Mouse (Mus musculus) hindbrain, embryonic 13.5 days (tissue): Measurements from ENCODE around the gene Dip2b. TPM values are rescaled to one million over a fixed set of nuclear protein-coding genes. Genes with fewer than 3 reads are reported as not detected.

Experiments used
- ATAC-seq: fragments of 200-750 bp; cut with Nextera tagmentation; 2 replicates; pipeline ENCODE4 v1.8.0; 2017; ENCODE audit warnings: moderate TSS enrichment; ENCODE audit not compliant: low FRiP score
- H3K27ac ChIP-seq: fragments of 300-500 bp; sonication (generic); 2 replicates; pipeline ENCODE4 v1.5.1; 2015; ENCODE audit warnings: inconsistent platforms, mild to moderate bottlenecking, moderate library complexity
- H3K27me3 ChIP-seq: fragments of 300-500 bp; sonication (generic); 2 replicates; pipeline ENCODE4 v1.6.1; 2015; ENCODE audit warnings: mild to moderate bottlenecking, inconsistent platforms
- H3K36me3 ChIP-seq: fragments of 300-500 bp; sonication (generic); 2 replicates; pipeline ENCODE4 v1.6.1; 2015; ENCODE audit warnings: mild to moderate bottlenecking, inconsistent platforms
- H3K4me1 ChIP-seq: fragments of 300-500 bp; sonication (generic); replicated peaks from 2 replicates; pipeline ENCODE4 v1.6.1; 2015; ENCODE audit warnings: inconsistent platforms
- H3K4me2 ChIP-seq: fragments of 300-500 bp; sonication (generic); 2 replicates; pipeline ENCODE4 v1.6.1; 2015; ENCODE audit warnings: inconsistent platforms, mild to moderate bottlenecking, moderate library complexity
- H3K4me3 ChIP-seq: fragments of 300-500 bp; sonication (generic); 2 replicates; pipeline ENCODE4 v1.5.1; 2015; ENCODE audit warnings: mild to moderate bottlenecking, inconsistent platforms
- H3K9ac ChIP-seq: fragments of 300-500 bp; sonication (generic); 2 replicates; pipeline ENCODE4 v1.6.1; 2015; ENCODE audit warnings: mild to moderate bottlenecking, inconsistent platforms
- H3K9me3 ChIP-seq: fragments of 300-500 bp; sonication (generic); 2 replicates; pipeline ENCODE4 v1.6.1; 2016; ENCODE audit warnings: inconsistent platforms
- WGBS: fragments of 180-500 bp; shearing (Covaris S2); methylation state at CpG from one replicate; pipeline ENCODE4 v1.1.7; 2015; 5-methylcytosine and 5-hydroxymethylcytosine counted together
- polyA plus RNA-seq: library from polyadenylated mRNA; unstranded; fragments of >200 nt; fragmentation: Nextera tagmentation; extraction: Ambion mirVana; gene quantifications from 2 replicates; pipeline ENCODE4 v1.2.1, GENCODE M21; 2015

Dip2b gene
- polyA plus RNA-seq, 1 experiment from 2014 or later: 19.1 TPM

DNA sequence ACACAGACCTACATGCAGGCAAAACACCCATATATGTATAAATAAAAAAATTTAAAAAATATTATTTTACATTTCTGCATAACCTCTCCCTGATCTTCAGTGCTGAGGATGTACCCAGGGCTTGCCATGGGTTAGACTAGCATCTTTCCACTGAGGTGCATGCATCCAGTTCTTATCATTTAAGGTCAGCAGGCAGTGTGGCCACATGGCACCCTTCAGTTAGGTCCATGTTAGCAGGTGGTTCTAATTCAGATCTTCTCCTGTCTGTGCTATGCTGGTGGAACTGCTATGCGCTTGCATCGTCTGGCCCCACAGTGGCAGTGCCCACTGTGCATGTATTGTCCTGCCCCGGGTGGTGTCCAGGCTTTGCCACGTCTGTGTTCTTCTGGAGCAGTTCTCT, 37.9 kb downstream of the Dip2b start:
- Histone ChIP-seq H3K4me3 (no peak overlapping the region), H3K4me2 (no peak overlapping the region), H3K4me1 (peaks cover 63% of the 10 kb centered on the region), H3K27ac (no peak overlapping the region), H3K9ac (no peak overlapping the region), H3K9me3 (no peaks in the 10 kb centered on the region), H3K27me3 (no peaks in the 10 kb centered on the region), H3K36me3 (no peaks in the 10 kb centered on the region)
- 76% methylated on average over 4 of the region's 4 CpGs for WGBS
- ATAC-seq: no peak

DNA sequence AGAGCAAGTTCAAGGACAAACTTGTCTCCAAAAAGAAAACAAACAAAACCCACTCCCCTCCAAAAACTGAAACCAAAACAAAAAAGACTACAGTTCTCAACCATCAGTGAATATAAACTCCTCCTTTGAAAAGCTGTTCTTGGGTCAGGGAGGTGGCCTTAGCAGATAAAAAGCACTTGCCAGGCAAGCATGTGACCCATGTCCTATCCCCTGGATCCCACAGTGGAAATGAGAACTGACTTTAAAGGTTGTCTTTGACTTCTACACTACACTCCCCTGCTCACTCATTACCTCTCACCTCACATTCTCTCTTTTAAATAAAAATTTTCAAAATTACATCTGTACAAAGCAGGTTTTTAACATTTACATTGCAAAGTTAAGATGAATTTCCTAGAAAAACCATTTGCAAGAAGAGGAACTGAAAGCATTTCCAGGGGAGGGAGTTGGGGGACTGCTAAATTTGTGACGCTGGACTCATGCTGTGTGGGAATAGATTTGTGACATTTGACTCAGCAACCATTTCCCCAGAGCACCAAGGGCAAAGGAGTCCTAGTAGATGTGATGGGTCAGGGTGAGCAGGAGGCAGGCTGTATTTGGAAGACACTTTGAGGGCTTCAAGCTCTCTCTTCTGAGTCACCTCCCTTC, 42.5 kb downstream of the Dip2b start:
- Histone ChIP-seq H3K4me2 (no peak overlapping the region), H3K27ac (peak overlapping the region; percentile 59; the same call in 1 of the 2 replicates), H3K27me3 (no peaks in the 10 kb centered on the region), H3K9ac (no peak overlapping the region), H3K36me3 (no peaks in the 10 kb centered on the region), H3K9me3 (no peaks in the 10 kb centered on the region), H3K4me1 (peaks cover 51% of the 10 kb centered on the region), H3K4me3 (no peak overlapping the region)
- no peak for ATAC-seq
- 44% methylated on average over 1 of the region's 1 CpGs for WGBS

DNA sequence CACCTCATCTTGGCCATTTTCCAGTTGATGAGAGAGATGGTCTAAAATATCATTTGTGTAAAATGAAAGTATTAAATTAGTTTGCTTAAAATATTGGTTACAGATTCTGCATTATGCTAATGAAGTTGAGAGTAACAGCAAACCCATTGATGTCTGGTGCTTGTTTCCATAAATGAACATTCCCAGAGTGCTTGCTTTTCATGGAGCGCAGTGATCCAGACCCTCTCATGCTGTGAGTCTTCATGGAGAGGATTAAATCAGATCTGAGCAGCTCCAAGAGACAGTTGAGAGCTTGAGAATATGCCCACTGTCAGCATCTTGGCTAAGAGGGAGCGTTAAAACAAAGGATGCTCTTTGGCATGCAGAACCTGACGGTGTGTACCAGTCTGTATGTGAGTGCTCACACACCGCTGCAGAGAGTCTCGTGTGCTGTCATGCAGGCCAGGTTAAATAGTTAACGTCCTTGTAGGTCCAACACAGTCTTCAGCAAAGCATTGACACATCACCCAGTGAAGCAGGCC, 43.1 kb downstream of the Dip2b start:
- Histone ChIP-seq H3K9me3 (no peaks in the 10 kb centered on the region), H3K36me3 (no peaks in the 10 kb centered on the region), H3K4me1 (peaks cover 45% of the 10 kb centered on the region), H3K27me3 (no peaks in the 10 kb centered on the region), H3K9ac (no peak overlapping the region), H3K4me2 (no peak overlapping the region), H3K27ac (peak overlapping the region; percentile 81), H3K4me3 (no peak overlapping the region)
- 54% methylated on average over 6 of the region's 6 CpGs for WGBS
- peak; percentile 66; the same call in 1 of the 2 replicates for ATAC-seq

DNA sequence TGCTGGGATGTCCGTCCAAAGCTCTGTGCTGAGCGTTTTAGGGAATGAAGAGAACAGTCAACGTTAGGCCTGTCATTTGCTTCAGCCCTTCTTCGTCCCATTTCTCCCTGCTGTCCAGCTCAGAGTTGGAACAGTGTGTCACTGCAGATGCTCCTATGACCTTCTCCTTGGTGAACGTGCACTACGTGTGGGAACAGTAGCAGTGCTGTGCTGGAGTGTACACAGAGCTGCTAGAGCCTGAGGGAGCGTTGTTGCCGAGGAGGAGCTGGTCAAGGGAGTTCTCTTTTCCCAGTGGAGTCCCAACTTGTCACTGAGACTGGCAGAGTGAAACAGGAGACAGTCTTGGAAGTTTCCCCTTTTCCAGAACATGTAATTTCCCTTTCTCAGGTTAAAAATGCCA, 43.6 kb downstream of the Dip2b start:
- Histone ChIP-seq H3K9ac (no peak overlapping the region), H3K27me3 (no peaks in the 10 kb centered on the region), H3K4me2 (no peak overlapping the region), H3K4me3 (no peak overlapping the region), H3K4me1 (peaks cover 45% of the 10 kb centered on the region), H3K9me3 (no peaks in the 10 kb centered on the region), H3K36me3 (no peaks in the 10 kb centered on the region), H3K27ac (peak overlapping the region; percentile 81)
- ATAC-seq: no peak
- 59% methylated on average over 8 of the region's 8 CpGs for WGBS

DNA sequence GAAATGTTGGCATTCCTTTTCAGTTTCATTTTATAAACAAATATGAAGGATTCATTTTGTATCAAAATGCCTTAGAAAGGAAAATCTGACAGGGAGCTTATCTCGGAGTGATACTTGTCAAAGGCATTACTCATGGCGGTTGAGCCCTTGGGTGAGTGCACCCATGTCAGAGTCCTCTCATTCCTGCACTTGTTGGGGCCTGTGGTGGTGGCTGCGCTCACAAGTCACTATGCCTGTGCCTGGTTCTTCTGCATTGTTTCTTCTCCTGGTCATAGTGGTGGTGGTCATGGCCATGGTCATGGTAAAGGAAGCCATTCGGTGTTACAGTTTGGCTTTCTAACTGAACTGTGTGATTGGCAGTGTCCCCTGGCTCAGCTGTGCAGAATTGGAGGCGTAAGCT, 44.3 kb downstream of the Dip2b start:
- H3K4me1 ChIP-seq: peaks cover 41% of the 10 kb centered on the region
- no peak overlapping the region for H3K4me2 ChIP-seq
- H3K9me3 ChIP-seq: no peaks in the 10 kb centered on the region
- H3K36me3 ChIP-seq: no peaks in the 10 kb centered on the region
- H3K4me3 ChIP-seq: no peak overlapping the region
- ATAC-seq: no peak
- no peak overlapping the region for H3K9ac ChIP-seq
- no peaks in the 10 kb centered on the region for H3K27me3 ChIP-seq
- H3K27ac ChIP-seq: no peak overlapping the region
- 91% methylated on average over 5 of the region's 5 CpGs for WGBS

DNA sequence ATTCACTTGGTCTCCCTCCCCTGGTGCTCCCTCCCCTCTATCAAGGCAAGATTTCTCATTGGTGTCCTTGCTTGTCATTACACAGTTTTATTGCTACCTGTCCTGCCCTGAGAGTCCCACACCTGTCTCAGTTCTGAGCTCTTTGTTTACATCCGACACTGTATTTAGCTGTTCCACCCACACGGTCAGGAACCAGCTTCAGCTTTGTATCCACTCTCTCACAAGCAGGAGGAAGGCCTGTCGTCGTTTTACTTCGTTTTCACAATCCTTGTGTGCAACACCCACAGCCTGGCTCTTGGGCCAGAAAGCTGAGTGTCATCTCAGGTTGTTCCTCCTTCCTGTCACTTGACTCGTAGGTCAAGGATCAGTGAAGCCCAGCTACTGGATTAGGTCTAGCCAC, 45.4 kb downstream of the Dip2b start:
- Histone ChIP-seq H3K27ac (no peak overlapping the region), H3K9ac (no peak overlapping the region), H3K9me3 (no peaks in the 10 kb centered on the region), H3K4me3 (no peak overlapping the region), H3K27me3 (no peaks in the 10 kb centered on the region), H3K36me3 (no peaks in the 10 kb centered on the region), H3K4me1 (peaks cover 41% of the 10 kb centered on the region), H3K4me2 (no peak overlapping the region)
- ATAC-seq: no peak
- WGBS: 79% methylated on average over 6 of the region's 6 CpGs

DNA sequence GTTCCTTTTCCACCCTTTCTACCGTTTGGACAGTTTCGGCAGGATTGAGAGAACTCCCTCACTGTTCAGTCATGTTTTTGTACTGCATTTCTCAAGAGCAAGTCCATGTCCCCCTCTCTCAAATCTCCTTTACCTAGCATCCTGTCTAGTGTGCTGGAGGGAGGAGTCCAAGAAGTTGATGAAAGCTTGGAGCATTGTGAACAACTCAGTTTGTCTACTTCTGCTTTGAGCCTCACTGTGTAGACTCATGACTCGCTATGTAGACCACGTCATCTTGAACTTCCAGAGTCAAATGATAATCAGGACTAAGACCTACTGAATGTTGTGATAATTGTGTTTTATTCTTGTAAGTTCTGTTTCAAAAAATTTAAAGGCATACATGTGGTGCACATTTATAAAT, 46.4 kb downstream of the Dip2b start:
- no peak overlapping the region for H3K27ac ChIP-seq
- H3K36me3 ChIP-seq: no peaks in the 10 kb centered on the region
- WGBS: 84% methylated on average over 4 of the region's 4 CpGs
- H3K27me3 ChIP-seq: no peaks in the 10 kb centered on the region
- H3K9me3 ChIP-seq: no peaks in the 10 kb centered on the region
- peaks cover 45% of the 10 kb centered on the region for H3K4me1 ChIP-seq
- ATAC-seq: no peak
- no peak overlapping the region for H3K4me3 ChIP-seq
- H3K9ac ChIP-seq: no peak overlapping the region
- H3K4me2 ChIP-seq: no peak overlapping the region

DNA sequence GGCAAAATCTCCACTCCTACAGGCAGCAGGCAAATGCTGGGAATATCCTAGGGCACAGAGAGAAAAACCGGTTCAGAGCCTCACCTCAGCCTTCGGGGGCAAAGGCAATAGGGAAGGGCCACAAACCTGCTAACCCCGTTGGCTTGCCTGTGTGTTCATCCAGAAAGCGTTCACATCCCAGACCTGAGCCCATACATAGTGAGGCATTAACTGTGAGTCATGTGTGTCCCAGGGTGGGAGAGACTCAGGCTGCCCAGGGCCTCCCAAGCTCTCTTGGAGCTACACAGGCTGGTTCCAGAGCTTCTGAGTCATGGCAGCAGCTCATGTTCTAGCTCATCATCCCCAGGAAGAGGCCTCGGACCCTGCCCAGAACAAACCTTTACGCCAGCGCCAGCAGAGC, 49.6 kb downstream of the Dip2b start:
- no peaks in the 10 kb centered on the region for H3K36me3 ChIP-seq
- ATAC-seq: no peak
- no peak overlapping the region for H3K9ac ChIP-seq
- H3K4me2 ChIP-seq: no peak overlapping the region
- no peaks in the 10 kb centered on the region for H3K27me3 ChIP-seq
- WGBS: 85% methylated on average over 7 of the region's 7 CpGs
- no peak overlapping the region for H3K4me3 ChIP-seq
- peaks cover 40% of the 10 kb centered on the region for H3K4me1 ChIP-seq
- peak overlapping the region; percentile 10; the same call in 1 of the 2 replicates for H3K27ac ChIP-seq
- H3K9me3 ChIP-seq: no peaks in the 10 kb centered on the region

DNA sequence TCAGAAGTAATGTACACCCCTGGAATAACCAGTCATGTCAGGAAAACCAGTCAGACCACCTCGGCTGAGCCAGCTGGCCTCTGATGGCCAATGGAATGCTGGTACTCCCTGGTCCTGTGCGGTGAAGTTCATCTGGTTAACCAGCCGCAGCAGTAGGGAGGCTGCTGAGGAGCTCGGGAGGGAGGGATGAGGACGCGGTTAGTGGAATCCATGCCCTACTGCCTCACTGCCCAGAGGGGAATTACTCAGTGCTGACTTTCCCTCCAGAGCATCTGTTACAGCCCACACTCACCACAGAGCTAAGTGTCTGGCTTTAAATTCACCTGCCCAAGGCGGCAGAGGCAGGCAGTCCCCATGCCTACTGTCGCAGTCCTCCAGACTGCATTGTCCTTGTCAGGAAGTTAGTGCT, 51.2 kb downstream of the Dip2b start:
- H3K9me3 ChIP-seq: no peaks in the 10 kb centered on the region
- no peak overlapping the region for H3K9ac ChIP-seq
- no peaks in the 10 kb centered on the region for H3K27me3 ChIP-seq
- no peaks in the 10 kb centered on the region for H3K36me3 ChIP-seq
- H3K4me1 ChIP-seq: peaks cover 39% of the 10 kb centered on the region
- H3K4me2 ChIP-seq: no peak overlapping the region
- peak; percentile 76 for ATAC-seq
- H3K4me3 ChIP-seq: no peak overlapping the region
- H3K27ac ChIP-seq: peak overlapping the region; percentile 68
- 32% methylated on average over 8 of the region's 8 CpGs for WGBS

DNA sequence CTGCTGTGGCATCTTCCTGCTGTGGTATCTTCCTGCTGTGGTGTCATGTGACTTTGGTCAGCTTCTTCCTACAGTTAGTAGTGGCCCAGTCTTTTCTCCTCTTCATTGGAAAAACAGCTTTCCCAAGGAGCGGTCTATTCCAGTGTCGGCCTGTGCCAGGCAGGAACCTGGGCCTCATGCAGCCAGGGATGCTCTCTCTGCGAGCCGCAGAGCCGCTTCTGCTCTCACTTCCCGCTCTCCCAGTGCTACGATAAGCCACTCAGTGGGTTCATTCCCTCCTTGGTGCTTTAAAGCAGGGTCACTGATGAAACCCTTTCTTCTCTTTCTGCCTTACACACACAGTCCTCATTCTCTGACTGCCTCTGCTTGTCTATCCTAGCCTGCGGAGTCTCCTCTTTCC, 53.4 kb downstream of the Dip2b start:
- no peak for ATAC-seq
- H3K9ac ChIP-seq: 0 out of 2 replicates have a peak overlapping the region, but pooled peaks have one; percentile 13
- H3K4me3 ChIP-seq: no peak overlapping the region
- H3K27me3 ChIP-seq: no peaks in the 10 kb centered on the region
- no peaks in the 10 kb centered on the region for H3K36me3 ChIP-seq
- H3K4me2 ChIP-seq: no peak overlapping the region
- H3K4me1 ChIP-seq: peaks cover 36% of the 10 kb centered on the region
- no peaks in the 10 kb centered on the region for H3K9me3 ChIP-seq
- WGBS: 71% methylated on average over 8 of the region's 8 CpGs
- peak overlapping the region; percentile 76 for H3K27ac ChIP-seq

DNA sequence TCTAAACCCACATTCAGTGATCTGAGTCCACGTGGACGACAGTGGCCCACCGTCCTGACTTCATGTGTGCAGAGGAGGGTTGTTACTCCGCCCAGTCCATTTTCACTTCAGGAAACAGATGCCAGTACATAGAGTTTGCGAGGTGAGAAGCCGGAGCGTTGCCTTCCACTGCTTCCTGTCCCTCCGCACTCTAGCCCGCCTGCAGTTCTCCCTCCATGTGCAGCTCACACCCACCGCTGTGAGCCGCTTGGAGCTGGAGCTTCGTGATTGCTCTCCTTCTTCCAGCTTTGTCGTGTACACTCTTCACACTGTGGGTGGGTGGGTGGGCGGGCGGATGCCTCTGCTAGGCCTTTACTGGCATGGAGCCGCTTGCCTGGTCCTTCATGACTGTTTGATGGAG, 53.8 kb downstream of the Dip2b start:
- Histone ChIP-seq H3K4me1 (peaks cover 34% of the 10 kb centered on the region), H3K9ac (peak overlapping the region; percentile 13; the same call in 1 of the 2 replicates), H3K27ac (peak overlapping the region; percentile 76), H3K9me3 (no peaks in the 10 kb centered on the region), H3K4me3 (no peak overlapping the region), H3K36me3 (no peaks in the 10 kb centered on the region), H3K27me3 (no peaks in the 10 kb centered on the region), H3K4me2 (no peak overlapping the region)
- ATAC-seq: no peak
- 53% methylated on average over 16 of the region's 16 CpGs for WGBS

DNA sequence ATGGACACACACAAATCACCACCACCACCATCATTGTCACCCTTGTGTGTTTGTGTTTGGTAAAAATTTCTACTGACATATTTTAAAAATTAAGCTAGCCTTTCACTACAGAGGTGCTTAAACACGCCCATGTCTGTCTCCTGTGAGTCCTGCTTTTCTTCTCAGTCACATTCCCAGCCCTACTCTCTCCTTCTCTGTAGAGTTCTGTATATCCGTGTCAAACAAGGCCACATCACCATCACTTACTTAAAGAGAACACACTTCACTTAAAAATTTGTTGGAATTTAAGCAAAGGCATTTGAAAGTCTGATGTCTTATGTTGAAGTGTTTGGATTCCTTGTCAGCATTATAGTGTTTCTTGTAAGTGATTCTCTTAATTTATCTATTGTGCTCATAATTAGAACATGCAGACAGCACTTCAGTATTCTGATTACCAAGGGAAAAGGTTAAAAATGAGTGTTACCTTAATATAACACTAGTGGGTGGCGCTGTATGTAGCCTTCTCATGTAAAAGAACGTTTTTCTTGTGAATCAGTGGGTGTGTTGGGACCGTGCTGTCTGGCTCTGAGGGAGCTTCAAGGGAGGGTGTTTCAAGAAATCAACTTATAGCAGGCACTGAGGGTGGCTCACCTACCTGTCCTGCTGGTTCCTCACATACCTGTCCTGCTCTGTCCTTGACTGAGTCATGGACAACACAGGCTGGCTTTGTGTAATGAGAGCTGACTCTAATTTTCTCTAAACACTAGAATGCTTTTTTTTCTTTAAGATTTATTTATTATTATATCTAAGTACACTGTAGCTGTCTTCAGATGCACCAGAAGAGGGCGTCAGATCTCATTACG, 58.3 kb downstream of the Dip2b start:
- no peak overlapping the region for H3K4me3 ChIP-seq
- no peak overlapping the region for H3K4me2 ChIP-seq
- H3K27me3 ChIP-seq: no peaks in the 10 kb centered on the region
- no peak for ATAC-seq
- H3K9ac ChIP-seq: no peak overlapping the region
- H3K36me3 ChIP-seq: no peaks in the 10 kb centered on the region
- no peaks in the 10 kb centered on the region for H3K9me3 ChIP-seq
- peaks cover 34% of the 10 kb centered on the region for H3K4me1 ChIP-seq
- no peak overlapping the region for H3K27ac ChIP-seq
- 92% methylated on average over 7 of the region's 7 CpGs for WGBS
